Mouse (Mus musculus) urinary bladder, postnatal 14 days (tissue): ENCODE measurements around the gene Olfr1507.

Experiments
- DNase-seq: peaks from one replicate; pipeline ENCODE4 v3.0.0; 2021; ENCODE audit warnings: low spot score

The Olfr1507 gene

GRCm38 (mm10) chr14:52495516-52495915, at the start of gene Olfr1507:
Gene Olfr1507, minus strand, starts transcription at chr14:52495749.
- DNase-seq = no peak

- no peak for DNase-seq
Observed at GRCm38 (mm10) chr14:52533336-52533735, 37.8 kb upstream of the Olfr1507 start.

DNA sequence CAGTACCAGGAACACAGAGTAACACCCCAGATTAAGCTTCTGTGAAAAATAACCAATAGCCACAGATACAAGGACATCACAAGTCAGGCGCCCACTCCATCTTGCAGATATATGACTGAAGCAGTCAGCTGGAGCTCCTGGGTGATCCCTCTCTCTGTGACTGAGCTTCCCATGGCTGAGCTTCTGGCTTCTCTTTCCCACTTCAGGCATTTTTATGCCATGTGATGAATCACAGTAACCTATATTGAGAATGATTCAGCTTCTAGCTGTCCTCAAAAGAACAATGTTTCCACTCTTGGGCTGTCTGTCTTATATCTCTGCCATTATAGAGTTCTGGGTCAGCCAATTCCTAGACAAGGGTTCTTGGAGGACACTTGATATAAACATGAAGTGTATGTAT, 29.4 kb upstream of the Olfr1507 start:
- DNase-seq = no peak

DNA sequence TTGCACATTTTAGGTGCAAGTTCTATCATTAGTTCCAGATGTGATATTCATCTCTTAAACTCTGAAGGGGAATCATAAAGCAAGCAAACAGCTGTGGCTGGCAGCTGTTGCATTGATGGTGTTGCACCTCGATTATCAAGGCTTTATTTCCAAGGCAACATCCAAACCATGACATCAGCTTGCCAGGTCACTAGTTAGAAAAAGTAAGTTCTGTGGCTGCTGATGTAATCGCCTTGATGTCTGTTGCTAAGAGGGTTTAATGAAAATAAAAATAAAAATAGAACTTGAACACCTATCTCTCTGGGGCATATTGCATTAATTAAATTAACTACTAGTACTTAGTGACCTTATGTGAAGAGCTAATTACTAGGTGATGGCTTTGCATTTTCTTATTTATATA, 28.2 kb downstream of the Olfr1507 start, which contains the start of gene Olfr1508:
Gene Olfr1508, minus strand, starts transcription at position 101 of the 400 bp plus-strand sequence.
- DNase-seq = no peak

DNA sequence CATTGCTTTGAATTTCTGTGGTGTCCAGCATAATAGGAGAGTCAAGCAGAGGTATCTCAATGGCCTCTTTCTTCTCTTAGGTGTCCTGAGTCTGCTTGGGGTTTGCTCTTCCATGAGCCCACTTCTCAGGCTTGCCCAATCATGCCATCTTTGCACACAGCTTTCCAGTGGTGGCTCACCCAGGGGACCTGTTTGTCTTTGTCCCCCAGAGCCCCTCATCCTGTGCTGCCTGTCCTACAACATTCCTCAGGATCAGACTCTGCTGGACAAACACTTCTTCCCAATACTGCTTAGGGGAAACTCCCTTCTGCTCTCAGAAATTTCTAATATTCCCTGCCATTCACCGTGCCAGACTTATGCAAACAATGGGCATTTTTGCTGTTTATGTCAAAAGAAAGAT, 29.8 kb downstream of the Olfr1507 start:
- DNase-seq = no peak

- DNase-seq = no peak
Observed at GRCm38 (mm10) chr14:52461928-52462327, 33.6 kb downstream of the Olfr1507 start.

DNA sequence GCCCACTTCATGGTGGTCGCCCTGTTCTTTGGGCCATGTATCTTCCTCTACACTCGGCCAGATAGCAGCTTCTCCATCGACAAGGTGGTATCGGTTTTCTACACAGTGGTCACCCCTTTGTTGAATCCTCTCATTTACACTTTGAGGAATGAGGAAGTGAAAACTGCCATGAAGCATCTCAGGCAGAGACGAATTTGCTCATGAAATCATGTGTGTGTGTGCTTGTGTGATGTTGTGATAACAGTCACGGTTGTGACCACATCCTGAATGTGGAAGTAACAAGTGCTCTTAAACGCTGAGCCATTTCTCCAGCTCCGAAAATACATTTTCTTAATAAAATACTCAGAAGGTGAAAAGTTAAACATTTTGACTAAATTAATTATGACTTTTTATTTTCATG, 44.4 kb downstream of the Olfr1507 start:
- DNase-seq = no peak

- DNase-seq = no peak
Observed at GRCm38 (mm10) chr14:52442690-52443089, 52.9 kb downstream of the Olfr1507 start, which contains the start of gene Olfr1509. Gene Olfr1509, plus strand, starts transcription at chr14:52442990.
